Mouse (Mus musculus): ENCODE measurements around the gene Nab2. TPM values are rescaled to one million over a fixed set of nuclear protein-coding genes. Genes with fewer than 3 reads are reported as not detected.

The Nab2 gene
- polyA plus RNA-seq, 1 experiment: 30.6 TPM

DNA sequence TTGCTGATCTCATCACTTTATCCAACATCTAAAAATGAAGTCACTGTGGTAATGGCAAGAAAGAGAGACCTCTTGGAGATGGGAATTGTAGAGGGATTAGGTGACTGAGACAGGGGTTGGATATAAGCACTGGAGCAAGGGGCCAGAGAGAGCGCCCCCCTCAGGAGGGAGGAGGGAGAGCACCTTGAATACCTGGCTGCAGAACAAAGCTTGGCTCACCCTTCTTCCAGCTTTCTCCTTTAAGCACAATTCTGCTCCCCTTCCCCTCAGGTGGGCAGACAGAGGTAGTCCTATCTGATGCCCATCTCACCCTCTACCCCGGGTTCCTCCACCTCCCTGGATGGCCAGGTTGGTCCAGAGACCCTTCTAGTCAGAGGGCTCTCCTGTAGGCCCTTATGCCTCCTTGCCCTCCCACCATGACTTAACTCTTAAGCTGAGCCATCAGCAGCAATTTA lies 36.4 kb upstream of the Nab2 start, which contains the start of gene Myo1a:
Gene Myo1a (plus strand): TSS at position 405 of the 455 bp plus-strand sequence.
- H3K36me3 ChIP-seq (ENCODE audit: control insufficient read depth, insufficient read depth, low read length): no peaks in the 10 kb centered on the region
- H3K27ac ChIP-seq (ENCODE audit: insufficient read depth, low read length): no peak within 1 kb of the TSS
- WGBS: 76% methylated on average over 2 of the region's 2 CpGs
- no peak within 1 kb of the TSS for H3K4me3 ChIP-seq (ENCODE audit: extremely low read depth, insufficient read depth, insufficient read length)
- H3K27me3 ChIP-seq (ENCODE audit: control insufficient read depth, insufficient read depth, low read length): no peaks in the 10 kb centered on the region
- no peak for DNase-seq (ENCODE audit: low read depth in 1 of 2, low spot score in 2 of 2)
- no peak for TF ChIP-seq CTCF (IDR thresholded peaks at IDR 0.05; ENCODE audit: extremely low read depth, insufficient read depth, insufficient read length, insufficient replicate concordance)
- TF ChIP-seq POLR2A (IDR thresholded peaks at IDR 0.05; ENCODE audit: low read depth, low read length): no peak
- H3K4me1 ChIP-seq (ENCODE audit: control insufficient read depth, insufficient read depth, insufficient read length): no peaks in the 10 kb centered on the region

DNA sequence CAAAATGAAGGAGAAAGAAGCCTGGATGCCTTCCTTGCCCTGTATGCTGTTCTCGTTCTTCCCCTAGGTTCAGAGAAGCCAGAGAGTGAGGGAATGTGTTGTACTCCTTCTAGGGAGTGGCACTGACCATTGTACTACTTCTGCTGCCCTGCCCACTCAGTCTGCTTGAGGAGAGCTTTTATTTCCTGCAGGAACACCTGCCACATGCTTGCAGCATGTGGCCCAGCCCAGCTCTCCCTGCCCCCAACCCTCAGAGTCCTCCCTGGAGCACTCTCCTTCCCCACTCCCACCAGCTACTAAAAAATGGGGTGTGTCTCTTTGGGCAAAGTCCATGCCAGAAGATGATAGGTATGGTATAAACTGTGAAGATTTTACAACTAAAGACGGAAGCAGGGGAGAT lies 35.9 kb upstream of the Nab2 start:
- Histone ChIP-seq H3K27ac (ENCODE audit: insufficient read depth, low read length) (no peak overlapping the region), H3K27me3 (ENCODE audit: control insufficient read depth, insufficient read depth, low read length) (no peaks in the 10 kb centered on the region), H3K4me1 (ENCODE audit: control insufficient read depth, insufficient read depth, insufficient read length) (no peaks in the 10 kb centered on the region), H3K36me3 (ENCODE audit: control insufficient read depth, insufficient read depth, low read length) (no peaks in the 10 kb centered on the region; the same call in 1 of the 2 replicates), H3K4me3 (ENCODE audit: extremely low read depth, insufficient read depth, insufficient read length) (no peak overlapping the region)
- TF ChIP-seq POLR2A (IDR thresholded peaks at IDR 0.05; ENCODE audit: low read depth, low read length): no peak
- no peak for TF ChIP-seq CTCF (IDR thresholded peaks at IDR 0.05; ENCODE audit: extremely low read depth, insufficient read depth, insufficient read length, insufficient replicate concordance)
- DNase-seq (ENCODE audit: low read depth in 1 of 2, low spot score in 2 of 2): no peak
- 67% methylated on average over 2 of the region's 2 CpGs for WGBS

DNA sequence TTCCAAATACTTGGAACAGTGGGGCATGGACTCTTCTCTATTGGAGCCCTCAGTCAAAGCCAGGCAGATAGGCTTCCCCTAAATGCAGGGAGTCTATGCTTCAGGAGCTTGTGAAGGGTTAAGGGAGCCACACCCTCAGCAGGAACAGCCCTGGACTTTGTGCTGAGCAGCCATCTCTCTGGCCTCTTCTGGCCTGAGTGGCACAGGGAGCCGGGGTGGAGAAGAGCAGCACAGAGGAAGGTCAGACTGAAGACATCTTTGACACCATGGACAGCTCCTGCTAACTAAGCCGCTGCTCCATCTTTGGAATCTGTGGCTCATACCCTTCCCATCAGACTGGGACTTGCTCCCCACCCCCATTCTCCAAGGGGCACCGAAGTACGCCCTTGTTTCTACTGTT lies 34.9 kb upstream of the Nab2 start:
- H3K27ac ChIP-seq (ENCODE audit: insufficient read depth, low read length): no peak overlapping the region
- peaks cover 3% of the 10 kb centered on the region; the same call in 1 of the 2 replicates for H3K36me3 ChIP-seq (ENCODE audit: control insufficient read depth, insufficient read depth, low read length)
- H3K27me3 ChIP-seq (ENCODE audit: control insufficient read depth, insufficient read depth, low read length): no peaks in the 10 kb centered on the region
- WGBS: 54% methylated on average over 4 of the region's 4 CpGs
- H3K4me1 ChIP-seq (ENCODE audit: control insufficient read depth, insufficient read depth, insufficient read length): no peaks in the 10 kb centered on the region
- DNase-seq (ENCODE audit: low read depth in 1 of 2, low spot score in 2 of 2): no peak
- no peak overlapping the region for H3K4me3 ChIP-seq (ENCODE audit: extremely low read depth, insufficient read depth, insufficient read length)
- TF ChIP-seq POLR2A (IDR thresholded peaks at IDR 0.05; ENCODE audit: low read depth, low read length): no peak

DNA sequence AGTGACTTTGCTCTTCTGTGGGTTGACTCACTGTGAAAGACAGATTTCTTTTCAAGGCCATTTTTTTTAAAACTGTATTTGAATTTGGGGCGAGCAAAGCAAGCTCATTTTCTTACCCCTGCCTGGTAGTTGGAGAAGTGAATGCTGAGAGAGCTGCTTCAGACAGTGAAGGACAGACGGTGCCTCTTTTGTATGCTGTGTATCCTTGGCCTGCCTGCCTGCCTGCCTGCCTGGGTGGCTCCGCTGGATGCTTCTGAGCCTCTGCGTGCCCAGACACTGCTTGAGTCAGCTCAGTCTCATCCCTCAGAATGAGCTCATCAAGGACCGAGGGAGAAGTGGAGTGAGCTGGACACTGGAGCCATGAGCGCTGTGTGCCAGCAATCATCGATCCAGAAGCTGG lies 30.6 kb upstream of the Nab2 start:
- TF ChIP-seq CTCF (IDR thresholded peaks at IDR 0.05; ENCODE audit: extremely low read depth, insufficient read depth, insufficient read length, insufficient replicate concordance): no peak
- no peak for TF ChIP-seq POLR2A (IDR thresholded peaks at IDR 0.05; ENCODE audit: low read depth, low read length)
- Histone ChIP-seq H3K27me3 (ENCODE audit: control insufficient read depth, insufficient read depth, low read length) (no peaks in the 10 kb centered on the region), H3K36me3 (ENCODE audit: control insufficient read depth, insufficient read depth, low read length) (peaks cover 5% of the 10 kb centered on the region), H3K4me1 (ENCODE audit: control insufficient read depth, insufficient read depth, insufficient read length) (no peaks in the 10 kb centered on the region), H3K27ac (ENCODE audit: insufficient read depth, low read length) (no peak overlapping the region), H3K4me3 (ENCODE audit: extremely low read depth, insufficient read depth, insufficient read length) (no peak overlapping the region)
- DNase-seq (ENCODE audit: low read depth in 1 of 2, low spot score in 2 of 2): no peak
- 96% methylated on average over 7 of the region's 7 CpGs for WGBS

DNA sequence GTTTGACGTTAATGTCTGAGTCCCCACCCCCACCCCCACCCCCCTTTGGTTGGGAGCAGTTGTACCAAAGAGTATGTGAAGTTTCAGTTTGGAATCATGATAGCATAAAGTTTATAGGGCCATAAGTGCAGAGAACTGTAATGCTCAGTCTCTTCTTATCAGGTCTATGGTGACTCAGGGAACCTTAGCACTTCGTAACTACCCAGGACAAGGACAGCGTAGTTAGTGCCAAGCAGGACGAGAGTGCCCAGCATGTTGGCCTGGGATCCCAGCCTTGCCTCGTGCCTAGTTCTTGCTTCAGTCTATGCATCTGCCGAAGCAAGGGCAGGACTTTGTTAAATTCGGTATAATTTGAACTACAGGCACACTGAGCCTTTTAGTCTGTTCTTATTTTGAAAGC lies 27.4 kb upstream of the Nab2 start:
- WGBS: 94% methylated on average over 7 of the region's 7 CpGs
- Histone ChIP-seq H3K27me3 (ENCODE audit: control insufficient read depth, insufficient read depth, low read length) (no peaks in the 10 kb centered on the region), H3K36me3 (ENCODE audit: control insufficient read depth, insufficient read depth, low read length) (peaks cover 12% of the 10 kb centered on the region), H3K4me1 (ENCODE audit: control insufficient read depth, insufficient read depth, insufficient read length) (no peaks in the 10 kb centered on the region), H3K4me3 (ENCODE audit: extremely low read depth, insufficient read depth, insufficient read length) (no peak overlapping the region), H3K27ac (ENCODE audit: insufficient read depth, low read length) (no peak overlapping the region)
- no peak for DNase-seq (ENCODE audit: low read depth in 1 of 2, low spot score in 2 of 2)
- TF ChIP-seq CTCF (IDR thresholded peaks at IDR 0.05; ENCODE audit: extremely low read depth, insufficient read depth, insufficient read length, insufficient replicate concordance) (no peak), POLR2A (IDR thresholded peaks at IDR 0.05; ENCODE audit: low read depth, low read length) (no peak)

DNA sequence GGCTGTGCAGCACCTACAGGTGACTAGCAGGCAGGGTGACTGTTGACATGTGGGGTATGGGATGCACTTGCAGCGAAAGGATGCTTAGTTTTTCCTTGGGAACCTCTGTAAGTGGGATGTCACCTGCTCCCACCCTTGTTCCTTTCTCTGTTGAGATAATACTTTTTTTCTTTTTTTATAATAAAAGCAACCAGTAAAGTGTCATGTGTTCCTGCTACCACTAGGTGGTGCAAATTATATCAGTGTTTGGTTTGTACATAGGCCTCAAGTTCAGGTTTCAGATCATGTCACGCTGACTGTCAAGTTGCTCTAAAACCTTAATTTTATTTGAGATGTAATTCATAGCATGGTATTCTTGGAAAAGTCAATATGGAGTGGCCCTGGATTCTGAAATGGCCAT lies 26.3 kb upstream of the Nab2 start:
- TF ChIP-seq POLR2A (IDR thresholded peaks at IDR 0.05; ENCODE audit: low read depth, low read length) (no peak), CTCF (IDR thresholded peaks at IDR 0.05; ENCODE audit: extremely low read depth, insufficient read depth, insufficient read length, insufficient replicate concordance) (no peak)
- H3K36me3 ChIP-seq (ENCODE audit: control insufficient read depth, insufficient read depth, low read length): peaks cover 12% of the 10 kb centered on the region
- H3K27me3 ChIP-seq (ENCODE audit: control insufficient read depth, insufficient read depth, low read length): no peaks in the 10 kb centered on the region
- no peak overlapping the region for H3K4me3 ChIP-seq (ENCODE audit: extremely low read depth, insufficient read depth, insufficient read length)
- no peak for DNase-seq (ENCODE audit: low read depth in 1 of 2, low spot score in 2 of 2)
- H3K4me1 ChIP-seq (ENCODE audit: control insufficient read depth, insufficient read depth, insufficient read length): no peaks in the 10 kb centered on the region
- no peak overlapping the region for H3K27ac ChIP-seq (ENCODE audit: insufficient read depth, low read length)
- WGBS: 65% methylated on average over 2 of the region's 2 CpGs

DNA sequence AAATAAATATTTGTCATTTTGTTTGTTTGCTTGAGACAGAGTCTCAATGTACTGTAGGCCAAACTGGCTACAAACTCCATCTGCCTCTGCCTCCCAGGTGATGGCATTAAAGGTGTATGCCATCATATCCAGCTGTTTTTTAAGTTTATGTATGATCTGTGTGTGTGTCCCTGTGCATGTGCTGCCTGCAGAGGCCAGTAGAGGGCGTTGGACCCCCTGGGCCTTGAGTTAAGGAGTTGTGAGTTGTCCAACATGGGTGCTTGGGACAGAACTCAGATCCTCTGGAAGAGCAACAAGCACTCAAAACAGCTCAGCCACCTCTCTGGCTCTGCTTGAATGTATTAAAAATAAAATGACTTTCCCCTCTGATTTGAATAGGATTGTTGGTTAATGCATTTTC lies 22.7 kb upstream of the Nab2 start:
- WGBS: 35% methylated on average over 1 of the region's 1 CpGs
- TF ChIP-seq CTCF (IDR thresholded peaks at IDR 0.05; ENCODE audit: extremely low read depth, insufficient read depth, insufficient read length, insufficient replicate concordance) (no peak), POLR2A (IDR thresholded peaks at IDR 0.05; ENCODE audit: low read depth, low read length) (no peak)
- Histone ChIP-seq H3K36me3 (ENCODE audit: control insufficient read depth, insufficient read depth, low read length) (peaks cover 11% of the 10 kb centered on the region), H3K4me3 (ENCODE audit: extremely low read depth, insufficient read depth, insufficient read length) (no peak overlapping the region), H3K27ac (ENCODE audit: insufficient read depth, low read length) (no peak overlapping the region), H3K4me1 (ENCODE audit: control insufficient read depth, insufficient read depth, insufficient read length) (no peaks in the 10 kb centered on the region), H3K27me3 (ENCODE audit: control insufficient read depth, insufficient read depth, low read length) (no peaks in the 10 kb centered on the region)
- DNase-seq (ENCODE audit: low read depth in 1 of 2, low spot score in 2 of 2): no peak

All from spleen, adult 2 months (tissue).